Mouse (Mus musculus): ENCODE measurements at regions not wholly inside any gene's neighbourhood (a gene's known extent, or its start where the extent isn't known, plus 50 kb on each side); places are given as distances from the start of the nearest gene placed in this dataset.

DNA sequence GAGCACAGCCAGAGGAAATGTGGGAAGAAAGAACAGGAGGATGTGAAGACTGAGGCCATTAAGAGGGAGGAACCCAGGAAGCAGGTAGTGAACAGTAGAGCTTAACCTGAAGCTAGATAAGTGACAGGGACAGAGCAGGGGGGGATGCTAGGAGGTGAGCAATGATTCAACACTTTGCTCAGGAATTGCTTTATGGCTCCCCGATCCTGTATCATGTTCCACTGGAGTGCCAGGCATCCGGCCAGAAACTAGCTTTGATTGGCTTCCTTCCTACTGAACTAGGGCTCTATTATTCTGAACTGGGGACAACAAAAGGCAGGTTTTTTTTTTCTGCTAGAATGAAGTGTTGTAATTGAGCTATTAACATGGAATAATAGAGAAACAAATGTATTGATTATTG is 493.1 kb upstream of the Fat3 start:
- 64% methylated on average over 2 of the region's 2 CpGs for WGBS (ENCODE audit: insufficient replicate concordance)

DNA sequence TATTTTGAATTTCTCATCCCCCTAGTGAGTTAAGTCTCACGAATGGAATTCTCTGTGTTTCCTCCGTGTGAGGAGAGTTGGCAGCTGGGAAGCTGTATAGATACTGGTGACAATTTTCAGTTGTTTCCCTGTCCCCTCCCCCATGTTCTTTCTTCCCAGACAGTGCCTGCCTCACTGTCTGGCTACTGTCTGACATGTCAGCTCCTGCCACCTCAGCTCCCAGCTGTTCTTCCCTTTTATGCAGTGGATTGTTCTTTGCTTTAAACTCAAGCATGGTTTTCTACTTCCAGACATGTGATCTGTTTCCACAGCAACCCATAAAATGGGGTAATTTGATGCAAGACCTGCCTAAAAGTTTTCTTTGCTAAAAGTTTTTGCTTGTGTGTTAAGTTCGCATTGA is 487.0 kb upstream of the Fat3 start:
- 30% methylated on average over 3 of the region's 3 CpGs for WGBS (ENCODE audit: insufficient replicate concordance)
- no peaks in the 10 kb centered on the region for H3K9me3 ChIP-seq (replicated peaks; ENCODE audit: control insufficient read depth, low read length)
- no peak overlapping the region for H3K4me3 ChIP-seq (ENCODE audit: low read depth, low read length)
- H3K4me1 ChIP-seq (ENCODE audit: control insufficient read depth, insufficient read depth, low read length) = peaks cover 7% of the 10 kb centered on the region; the same call in 1 of the 2 replicates
- H3K36me3 ChIP-seq (ENCODE audit: control insufficient read depth, insufficient read depth, low read length) = no peaks in the 10 kb centered on the region
- H3K27me3 ChIP-seq (ENCODE audit: control insufficient read depth, insufficient read depth, low read length) = no peaks in the 10 kb centered on the region
- H3K27ac ChIP-seq (ENCODE audit: low read depth, low read length) = peak overlapping the region; percentile 41; the same call in 1 of the 2 replicates
- H3K9ac ChIP-seq (ENCODE audit: low read depth, low read length) = no peak overlapping the region
- peak; percentile 77 for ATAC-seq (replicated peaks; ENCODE audit: insufficient number of reproducible peaks, low FRiP score, low TSS enrichment)
- no peak overlapping the region; the same call in 1 of the 2 replicates for H3K4me2 ChIP-seq

More for the DNA sequence above, 493.1 kb upstream of the Fat3 start:
- H3K9me3 ChIP-seq (replicated peaks; ENCODE audit: control insufficient read depth, low read length) = no peaks in the 10 kb centered on the region
- H3K36me3 ChIP-seq (ENCODE audit: control insufficient read depth, insufficient read depth, low read length) = no peaks in the 10 kb centered on the region
- H3K4me2 ChIP-seq = no peak overlapping the region
- no peak for ATAC-seq (replicated peaks; ENCODE audit: insufficient number of reproducible peaks, low FRiP score, low TSS enrichment)
- H3K27me3 ChIP-seq (ENCODE audit: control insufficient read depth, insufficient read depth, low read length) = no peaks in the 10 kb centered on the region
- H3K4me1 ChIP-seq (ENCODE audit: control insufficient read depth, insufficient read depth, low read length) = no peaks in the 10 kb centered on the region
- no peak overlapping the region for H3K9ac ChIP-seq (ENCODE audit: low read depth, low read length)
- H3K27ac ChIP-seq (ENCODE audit: low read depth, low read length) = no peak overlapping the region
- no peak overlapping the region for H3K4me3 ChIP-seq (ENCODE audit: low read depth, low read length)

DNA sequence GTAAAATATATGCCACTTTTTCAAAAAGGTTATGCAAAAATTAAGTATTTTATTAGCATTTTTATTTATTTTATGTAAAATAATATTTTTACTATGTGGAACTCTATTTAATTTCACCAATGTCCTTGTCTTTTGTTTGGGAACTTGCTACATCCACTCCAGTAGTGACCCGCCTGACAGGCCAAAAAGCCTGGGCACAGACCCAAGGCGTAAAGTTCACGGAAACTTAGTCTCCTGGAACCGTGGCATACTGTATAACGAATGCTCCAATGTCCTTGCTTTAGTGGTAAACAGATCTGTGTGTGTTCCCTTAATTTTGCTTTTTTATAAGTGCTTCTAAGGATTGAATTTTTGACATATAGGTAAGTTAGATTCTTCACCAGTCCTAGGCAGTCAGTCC is 476.2 kb upstream of the Fat3 start:
- Histone ChIP-seq H3K36me3 (ENCODE audit: control insufficient read depth, insufficient read depth, low read length) (no peaks in the 10 kb centered on the region), H3K27me3 (ENCODE audit: control insufficient read depth, insufficient read depth, low read length) (no peaks in the 10 kb centered on the region), H3K9ac (ENCODE audit: low read depth, low read length) (no peak overlapping the region), H3K4me2 (no peak overlapping the region), H3K9me3 (replicated peaks; ENCODE audit: control insufficient read depth, low read length) (no peaks in the 10 kb centered on the region), H3K4me1 (ENCODE audit: control insufficient read depth, insufficient read depth, low read length) (no peaks in the 10 kb centered on the region), H3K27ac (ENCODE audit: low read depth, low read length) (no peak overlapping the region), H3K4me3 (ENCODE audit: low read depth, low read length) (no peak overlapping the region)
- 83% methylated on average over 5 of the region's 5 CpGs for WGBS (ENCODE audit: insufficient replicate concordance)
- ATAC-seq (replicated peaks; ENCODE audit: insufficient number of reproducible peaks, low FRiP score, low TSS enrichment) = no peak

DNA sequence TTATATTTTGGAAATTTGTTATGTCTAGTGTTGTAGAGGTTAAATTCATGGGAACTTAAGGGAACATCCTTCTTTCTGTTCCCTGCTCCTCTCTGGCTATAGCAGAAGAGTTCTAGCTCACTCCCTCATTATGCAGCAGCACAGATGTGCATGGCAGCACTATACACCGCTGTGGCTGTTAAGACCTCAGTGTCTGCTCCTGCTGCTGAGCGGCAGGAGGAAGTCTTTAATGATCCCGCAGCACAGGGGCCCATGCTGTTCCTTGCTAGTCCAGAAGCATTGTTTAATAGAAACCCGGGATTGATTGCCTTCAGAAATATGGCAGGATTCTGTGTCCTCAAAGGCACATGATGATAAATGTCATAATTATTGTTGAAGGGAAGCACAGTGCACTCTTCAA is 469.3 kb upstream of the Fat3 start:
- 56% methylated on average over 4 of the region's 4 CpGs for WGBS (ENCODE audit: insufficient replicate concordance)
- ATAC-seq (replicated peaks; ENCODE audit: insufficient number of reproducible peaks, low FRiP score, low TSS enrichment) = no peak

DNA sequence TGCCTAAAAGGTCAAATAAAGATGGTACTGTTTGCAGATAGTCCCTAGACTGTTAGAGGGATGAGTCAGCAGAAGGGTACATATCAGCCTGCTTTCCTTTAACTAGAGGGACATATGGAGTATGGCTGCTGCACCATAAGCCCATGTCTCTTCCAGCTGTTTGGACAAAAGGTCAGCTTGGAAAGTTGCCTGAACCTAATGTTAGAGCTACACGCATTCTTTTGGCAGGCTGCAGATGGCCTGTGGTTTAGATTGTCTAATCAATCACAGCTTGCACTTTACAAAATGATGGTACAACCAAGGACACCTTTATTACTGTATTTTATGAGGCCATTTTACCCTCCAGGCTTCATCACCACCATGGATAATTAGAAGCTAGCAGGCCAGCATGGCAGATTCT is 432.5 kb upstream of the Fat3 start:
- H3K9ac ChIP-seq (ENCODE audit: low read depth, low read length) = no peak overlapping the region
- no peak overlapping the region for H3K27ac ChIP-seq (ENCODE audit: low read depth, low read length)
- H3K4me3 ChIP-seq (ENCODE audit: low read depth, low read length) = no peak overlapping the region
- no peak for ATAC-seq (replicated peaks; ENCODE audit: insufficient number of reproducible peaks, low FRiP score, low TSS enrichment)
- H3K36me3 ChIP-seq (ENCODE audit: control insufficient read depth, insufficient read depth, low read length) = no peaks in the 10 kb centered on the region
- WGBS (ENCODE audit: insufficient replicate concordance) = 69% methylated on average over 1 of the region's 1 CpGs
- H3K9me3 ChIP-seq (replicated peaks; ENCODE audit: control insufficient read depth, low read length) = no peaks in the 10 kb centered on the region
- no peak overlapping the region for H3K4me2 ChIP-seq
- no peaks in the 10 kb centered on the region for H3K4me1 ChIP-seq (ENCODE audit: control insufficient read depth, insufficient read depth, low read length)
- H3K27me3 ChIP-seq (ENCODE audit: control insufficient read depth, insufficient read depth, low read length) = no peaks in the 10 kb centered on the region

More for the DNA sequence above, 469.3 kb upstream of the Fat3 start:
- no peaks in the 10 kb centered on the region for H3K4me1 ChIP-seq (ENCODE audit: control insufficient read depth, insufficient read depth, low read length)
- H3K9ac ChIP-seq (ENCODE audit: low read depth, low read length) = no peak overlapping the region
- H3K9me3 ChIP-seq (replicated peaks; ENCODE audit: control insufficient read depth, low read length) = no peaks in the 10 kb centered on the region
- no peaks in the 10 kb centered on the region for H3K36me3 ChIP-seq (ENCODE audit: control insufficient read depth, insufficient read depth, low read length)
- H3K4me2 ChIP-seq = no peak overlapping the region
- no peak overlapping the region for H3K4me3 ChIP-seq (ENCODE audit: low read depth, low read length)
- H3K27ac ChIP-seq (ENCODE audit: low read depth, low read length) = no peak overlapping the region
- H3K27me3 ChIP-seq (ENCODE audit: control insufficient read depth, insufficient read depth, low read length) = no peaks in the 10 kb centered on the region

DNA sequence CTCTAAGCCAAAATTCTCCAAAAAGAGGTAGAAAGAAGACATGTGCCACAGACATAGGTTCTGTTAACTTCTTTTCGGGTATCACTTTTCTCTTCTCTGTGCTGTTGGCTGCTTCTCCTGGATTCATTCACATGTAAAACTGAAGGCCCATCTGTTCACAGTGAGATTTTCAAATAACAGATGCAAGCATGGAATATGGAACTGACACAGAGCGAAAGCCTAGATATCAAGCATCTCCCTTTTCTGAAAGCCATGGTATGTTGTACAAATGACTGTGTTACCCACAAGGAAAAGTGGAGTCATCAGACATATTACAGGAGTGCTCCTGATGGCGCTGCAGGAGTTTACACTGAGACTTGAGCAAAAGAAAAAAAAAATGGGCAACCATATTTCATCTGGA is 430.5 kb upstream of the Fat3 start:
- Histone ChIP-seq H3K9ac (ENCODE audit: low read depth, low read length) (no peak overlapping the region), H3K27ac (ENCODE audit: low read depth, low read length) (no peak overlapping the region), H3K4me3 (ENCODE audit: low read depth, low read length) (no peak overlapping the region), H3K4me1 (ENCODE audit: control insufficient read depth, insufficient read depth, low read length) (no peaks in the 10 kb centered on the region), H3K9me3 (replicated peaks; ENCODE audit: control insufficient read depth, low read length) (no peaks in the 10 kb centered on the region), H3K4me2 (no peak overlapping the region), H3K36me3 (ENCODE audit: control insufficient read depth, insufficient read depth, low read length) (no peaks in the 10 kb centered on the region), H3K27me3 (ENCODE audit: control insufficient read depth, insufficient read depth, low read length) (no peaks in the 10 kb centered on the region)
- ATAC-seq (replicated peaks; ENCODE audit: insufficient number of reproducible peaks, low FRiP score, low TSS enrichment) = no peak
- 75% methylated on average over 3 of the region's 3 CpGs for WGBS (ENCODE audit: insufficient replicate concordance)

DNA sequence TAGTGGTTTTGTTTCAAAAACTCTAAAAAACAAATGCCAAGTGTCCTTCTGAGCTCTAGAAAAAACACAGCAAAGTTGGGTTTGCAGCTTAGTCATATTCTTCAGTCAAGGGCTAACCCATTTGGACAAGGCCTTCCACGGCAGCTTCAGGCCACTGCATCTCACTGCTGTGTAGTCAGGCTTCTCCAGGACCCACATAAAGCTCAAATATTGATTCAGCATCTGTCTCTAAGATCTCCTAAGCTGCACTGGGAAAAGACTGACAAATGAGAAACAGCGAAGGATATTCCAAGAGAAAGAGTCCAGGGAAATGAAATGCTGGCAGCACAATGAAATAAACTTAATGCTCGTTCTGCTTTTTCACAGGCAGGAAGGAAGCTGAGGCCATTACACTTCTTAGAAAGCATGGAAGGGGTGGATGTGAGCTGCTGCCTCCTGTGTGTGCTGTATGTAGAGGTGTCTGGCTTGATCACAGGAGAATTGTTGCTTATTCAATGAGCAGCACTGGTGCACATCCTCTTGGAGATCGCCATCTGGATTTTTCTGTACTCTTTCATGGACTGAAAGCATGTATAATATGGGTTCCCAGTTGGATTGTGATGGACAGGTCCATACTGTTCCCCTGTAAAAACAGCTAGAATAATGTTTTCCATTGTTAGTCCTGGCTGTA is 425.4 kb upstream of the Fat3 start:
- Histone ChIP-seq H3K9me3 (replicated peaks; ENCODE audit: control insufficient read depth, low read length) (no peaks in the 10 kb centered on the region), H3K27me3 (ENCODE audit: control insufficient read depth, insufficient read depth, low read length) (no peaks in the 10 kb centered on the region), H3K36me3 (ENCODE audit: control insufficient read depth, insufficient read depth, low read length) (no peaks in the 10 kb centered on the region), H3K4me1 (ENCODE audit: control insufficient read depth, insufficient read depth, low read length) (no peaks in the 10 kb centered on the region), H3K4me3 (ENCODE audit: low read depth, low read length) (no peak overlapping the region), H3K9ac (ENCODE audit: low read depth, low read length) (no peak overlapping the region), H3K4me2 (no peak overlapping the region), H3K27ac (ENCODE audit: low read depth, low read length) (no peak overlapping the region)
- 87% methylated on average over 4 of the region's 4 CpGs for WGBS (ENCODE audit: insufficient replicate concordance)
- no peak for ATAC-seq (replicated peaks; ENCODE audit: insufficient number of reproducible peaks, low FRiP score, low TSS enrichment)

DNA sequence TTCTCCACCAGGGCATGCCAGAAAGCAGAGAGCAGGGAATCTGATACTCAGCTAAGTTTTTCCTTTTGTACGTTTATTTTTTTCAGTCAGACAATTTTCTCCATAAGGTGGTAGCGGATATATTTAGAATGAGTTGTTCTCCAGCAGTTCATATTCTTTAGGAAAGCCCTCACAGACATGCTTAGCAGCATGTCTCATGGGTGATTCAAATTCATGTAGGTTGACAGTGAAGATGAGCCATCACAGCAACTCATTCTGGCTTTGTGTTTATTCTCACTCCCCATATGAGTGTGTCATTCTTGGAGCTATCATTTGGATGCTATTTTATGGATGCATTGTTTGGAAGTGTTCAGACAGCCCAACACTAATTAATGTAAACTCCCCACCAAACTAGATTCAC is 424.2 kb upstream of the Fat3 start:
- WGBS (ENCODE audit: insufficient replicate concordance) = 79% methylated on average over 2 of the region's 2 CpGs
- Histone ChIP-seq H3K9ac (ENCODE audit: low read depth, low read length) (no peak overlapping the region), H3K4me3 (ENCODE audit: low read depth, low read length) (no peak overlapping the region), H3K9me3 (replicated peaks; ENCODE audit: control insufficient read depth, low read length) (no peaks in the 10 kb centered on the region), H3K27ac (ENCODE audit: low read depth, low read length) (no peak overlapping the region), H3K4me1 (ENCODE audit: control insufficient read depth, insufficient read depth, low read length) (no peaks in the 10 kb centered on the region), H3K4me2 (no peak overlapping the region), H3K27me3 (ENCODE audit: control insufficient read depth, insufficient read depth, low read length) (no peaks in the 10 kb centered on the region), H3K36me3 (ENCODE audit: control insufficient read depth, insufficient read depth, low read length) (no peaks in the 10 kb centered on the region)
- no peak for ATAC-seq (replicated peaks; ENCODE audit: insufficient number of reproducible peaks, low FRiP score, low TSS enrichment)

DNA sequence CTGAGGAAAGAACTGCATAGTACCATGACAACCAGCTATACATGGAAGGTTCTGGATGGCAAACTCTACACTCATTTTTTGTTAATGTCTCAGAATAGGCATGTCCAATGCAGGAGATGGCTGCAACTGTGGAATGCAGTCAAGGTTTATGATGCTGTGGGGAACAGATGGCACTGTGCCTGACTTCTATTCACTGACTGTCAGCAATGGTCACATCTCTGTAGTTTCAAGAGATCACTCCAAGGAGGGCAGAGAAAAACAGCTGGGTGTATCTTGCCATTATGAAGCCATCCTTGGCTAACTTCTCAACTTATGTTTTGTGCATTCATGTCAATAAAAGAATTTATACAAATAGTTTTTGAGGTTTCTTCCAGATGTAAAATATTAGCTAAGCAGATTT is 405.1 kb upstream of the Fat3 start:
- no peak overlapping the region for H3K4me3 ChIP-seq (ENCODE audit: low read depth, low read length)
- no peak overlapping the region for H3K4me2 ChIP-seq
- no peaks in the 10 kb centered on the region for H3K36me3 ChIP-seq (ENCODE audit: control insufficient read depth, insufficient read depth, low read length)
- H3K4me1 ChIP-seq (ENCODE audit: control insufficient read depth, insufficient read depth, low read length) = no peaks in the 10 kb centered on the region
- H3K9me3 ChIP-seq (replicated peaks; ENCODE audit: control insufficient read depth, low read length) = no peaks in the 10 kb centered on the region
- H3K27ac ChIP-seq (ENCODE audit: low read depth, low read length) = no peak overlapping the region
- H3K9ac ChIP-seq (ENCODE audit: low read depth, low read length) = no peak overlapping the region
- no peak for ATAC-seq (replicated peaks; ENCODE audit: insufficient number of reproducible peaks, low FRiP score, low TSS enrichment)
- H3K27me3 ChIP-seq (ENCODE audit: control insufficient read depth, insufficient read depth, low read length) = no peaks in the 10 kb centered on the region
